Mouse (Mus musculus): ENCODE results near the gene Hfe.

DNA sequence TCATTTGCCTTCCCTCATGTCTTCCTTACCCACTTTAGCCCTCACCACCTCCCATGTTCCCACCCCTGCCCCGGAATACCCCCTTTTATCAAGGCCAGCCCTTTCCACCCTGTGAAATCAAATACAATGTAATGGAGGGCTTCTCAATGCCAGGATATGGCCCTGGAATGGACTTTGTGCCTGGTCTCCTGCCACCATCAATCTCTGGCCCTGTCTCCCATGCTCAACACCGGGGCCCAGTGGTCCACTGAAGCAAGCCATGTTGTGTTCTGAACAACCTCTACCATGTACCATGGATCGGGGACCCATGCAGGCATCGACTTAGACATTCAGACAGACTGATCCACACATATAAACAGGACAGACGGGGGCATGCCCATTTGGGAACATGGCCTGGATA is 19.1 kb upstream of the Hfe start:
- TF ChIP-seq CTCF (IDR thresholded peaks at IDR 0.05; ENCODE audit: borderline replicate concordance, insufficient read depth, low read length) (no peak), POLR2A (IDR thresholded peaks at IDR 0.05; ENCODE audit: low read depth, low read length) (no peak)
